Comparison of ENCODE assay signal across 21 mouse cellular contexts in genomic region chr10:93624151-93624550, GRCm38 (mm10). TPM values are rescaled to one million over a fixed set of nuclear protein-coding genes. Genes with fewer than 3 reads are reported as not detected.
DNase-seq lines count a peak whose midpoint lies in the region; ATAC-seq and TF ChIP-seq lines count a peak whose summit lies in the region.
"Had no signal": no experiment of that assay in that cellular context is flagged by ENCODE, and none has a peak within 500 bp of the region (broad histone marks: within the 10 kb centered on the region; RNA-seq: fewer than 3 reads in every experiment).

No protein-coding gene starts in this region.

- H3K9me3 ChIP-seq in lung, embryonic 14.5 days (ENCODE audit: low read depth, low read length), result no peaks in the 10 kb centered on the region
- H3K9me3 ChIP-seq in intestine, postnatal 0 days (ENCODE audit: control insufficient read depth), result no peaks in the 10 kb centered on the region
- no peaks in the 10 kb centered on the region for H3K9me3 ChIP-seq in stomach, embryonic 14.5 days (ENCODE audit: control insufficient read depth, low read depth, low read length)
- H3K9me3 ChIP-seq: embryonic facial prominence, embryonic 13.5 days; forebrain, embryonic 15.5 days; heart, embryonic 10.5 days; hindbrain, embryonic 10.5 days; limb, embryonic 13.5 days; midbrain, embryonic 10.5 days had no signal

- 33% methylated on average over 10 of the region's 10 CpGs for WGBS in lung, embryonic 14.5 days
- WGBS in intestine, postnatal 0 days, result 21% methylated on average over 10 of the region's 10 CpGs
- 48% methylated on average over 10 of the region's 10 CpGs for WGBS in stomach, embryonic 14.5 days

- no peaks in the 10 kb centered on the region for H3K4me1 ChIP-seq in lung, embryonic 14.5 days (ENCODE audit: insufficient read depth)
- H3K4me1 ChIP-seq in intestine, postnatal 0 days (replicated peaks; ENCODE audit: control insufficient read depth, insufficient read depth, low read length), result no peaks in the 10 kb centered on the region
- no peaks in the 10 kb centered on the region for H3K4me1 ChIP-seq in stomach, embryonic 14.5 days (ENCODE audit: control insufficient read depth, insufficient read depth, low read length)
- H3K4me1 ChIP-seq: forebrain, embryonic 15.5 days; heart, embryonic 10.5 days; limb, embryonic 13.5 days had no signal

- no peaks in the 10 kb centered on the region for H3K36me3 ChIP-seq in lung, embryonic 14.5 days (ENCODE audit: insufficient read depth)
- no peaks in the 10 kb centered on the region for H3K36me3 ChIP-seq in intestine, postnatal 0 days (ENCODE audit: control insufficient read depth, insufficient read depth)
- H3K36me3 ChIP-seq in stomach, embryonic 14.5 days (ENCODE audit: control insufficient read depth, insufficient read depth, low read length), result no peaks in the 10 kb centered on the region
- H3K36me3 ChIP-seq: embryonic facial prominence, embryonic 13.5 days; forebrain, embryonic 15.5 days; heart, embryonic 10.5 days; hindbrain, embryonic 10.5 days; limb, embryonic 13.5 days; midbrain, embryonic 10.5 days had no signal

- TF ChIP-seq CTCF in lung, embryonic 14.5 days (IDR thresholded peaks at IDR 0.05; ENCODE audit: low read depth), result no peak
- no peak for TF ChIP-seq CTCF in intestine, postnatal 0 days (IDR thresholded peaks at IDR 0.05; ENCODE audit: low read depth)

- H3K9ac ChIP-seq in lung, embryonic 14.5 days, result no peak overlapping the region
- H3K9ac ChIP-seq in intestine, postnatal 0 days (ENCODE audit: low read depth, low read length), result no peak overlapping the region
- H3K9ac ChIP-seq in stomach, embryonic 14.5 days (replicated peaks; ENCODE audit: low read depth, low read length), result no peak overlapping the region
- H3K9ac ChIP-seq: embryonic facial prominence, embryonic 13.5 days; forebrain, embryonic 15.5 days; limb, embryonic 13.5 days had no signal

- H3K4me3 ChIP-seq in lung, embryonic 14.5 days (ENCODE audit: low read depth, low read length), result no peak overlapping the region
- peak overlapping the region; percentile 17 for H3K4me3 ChIP-seq in intestine, postnatal 0 days (ENCODE audit: low read depth, low read length)
- H3K4me3 ChIP-seq in stomach, embryonic 14.5 days (ENCODE audit: low read depth, low read length), result 0 out of 2 replicates have a peak overlapping the region, but pooled peaks have one; percentile 1
- H3K4me3 ChIP-seq: embryonic facial prominence, embryonic 13.5 days; forebrain, embryonic 15.5 days; heart, embryonic 10.5 days; hindbrain, embryonic 10.5 days; limb, embryonic 13.5 days; midbrain, embryonic 10.5 days had no signal

- H3K27ac ChIP-seq in lung, embryonic 14.5 days (ENCODE audit: low read depth), result no peak overlapping the region
- H3K27ac ChIP-seq in intestine, postnatal 0 days (ENCODE audit: low read depth, low read length), result no peak overlapping the region
- H3K27ac ChIP-seq in stomach, embryonic 14.5 days (ENCODE audit: low read length), result no peak overlapping the region
- H3K27ac ChIP-seq: embryonic facial prominence, embryonic 13.5 days; forebrain, embryonic 15.5 days; heart, embryonic 10.5 days; hindbrain, embryonic 10.5 days; limb, embryonic 13.5 days; macrophage; midbrain, embryonic 10.5 days had no signal

- no peaks in the 10 kb centered on the region for H3K27me3 ChIP-seq in lung, embryonic 14.5 days (ENCODE audit: insufficient read depth, low read length)
- H3K27me3 ChIP-seq in intestine, postnatal 0 days (replicated peaks; ENCODE audit: control insufficient read depth, insufficient read depth, low read length), result no peaks in the 10 kb centered on the region
- no peaks in the 10 kb centered on the region for H3K27me3 ChIP-seq in stomach, embryonic 14.5 days (ENCODE audit: control insufficient read depth, insufficient read depth, low read length)
- H3K27me3 ChIP-seq: embryonic facial prominence, embryonic 13.5 days; forebrain, embryonic 15.5 days; limb, embryonic 13.5 days; Patski had no signal

- no peak for ATAC-seq in lung, embryonic 14.5 days (ENCODE audit: insufficient read depth)
- peak; percentile 72 for ATAC-seq in intestine, postnatal 0 days
- no peak for ATAC-seq in stomach, embryonic 14.5 days (ENCODE audit: insufficient number of reproducible peaks, insufficient read depth, low FRiP score, low read depth)
- ATAC-seq: forebrain, embryonic 15.5 days; Patski had no signal

- DNase-seq in heart, adult 11 months, result peak; percentile 22
- DNase-seq in heart, adult 9 months (ENCODE audit: low spot score in 2 of 2), result no peak
- no peak for DNase-seq in lung, embryonic 14.5 days
- DNase-seq in lung, postnatal 4 days, result no peak
- no peak for DNase-seq in gastrocnemius, postnatal 4 days (ENCODE audit: low spot score in 2 of 2)
- no peak for DNase-seq in c-Kit-positive CD71-positive TER-119-positive erythroid progenitor cells, embryonic 14.5 days (ENCODE audit: low spot score)
- DNase-seq: adrenal gland, adult 8-10 months; cerebellum, postnatal 14 days; gastrocnemius, postnatal 14 days; right cerebral cortex, postnatal 4 days had no signal

- peak overlapping the region; percentile 44 for H3K4me2 ChIP-seq in lung, embryonic 14.5 days
- peak overlapping the region; percentile 59 for H3K4me2 ChIP-seq in intestine, postnatal 0 days (replicated peaks; ENCODE audit: low read depth)
- peak overlapping the region; percentile 31; the same call in 1 of the 2 replicates for H3K4me2 ChIP-seq in stomach, embryonic 14.5 days (replicated peaks; ENCODE audit: low read depth, low read length)
- H3K4me2 ChIP-seq: embryonic facial prominence, embryonic 13.5 days; forebrain, embryonic 15.5 days; limb, embryonic 13.5 days had no signal

RNA-seq across cellular contexts. Expression of gene Ntn4, which starts 16.3 kb away (rescaled TPM):
- polyA plus RNA-seq in lung, embryonic 14.5 days (2014; fragmentation: Nextera tagmentation; extraction: Ambion mirVana), result 0.76 and 0.92 TPM in 2 replicates
- 0.10 and 0.25 TPM in 2 replicates for polyA plus RNA-seq in intestine, postnatal 0 days (2015; fragmentation: Nextera tagmentation; extraction: Ambion mirVana)
- 0.35 and 0.62 TPM in 2 replicates for polyA plus RNA-seq in stomach, embryonic 14.5 days (2014; fragmentation: Nextera tagmentation; extraction: Ambion mirVana)
- total RNA-seq in gastrocnemius, postnatal 4 days (2021), result 10 to 100 TPM; 11.0 to 11.9 TPM
- total RNA-seq: neutrophil, adult 5-6 weeks had no signal

RNA-seq across cellular contexts. Expression of gene Snrpf, which starts 34.6 kb away (rescaled TPM):
- polyA plus RNA-seq in lung, embryonic 14.5 days (2014; fragmentation: Nextera tagmentation; extraction: Ambion mirVana), result 148 and 155 TPM in 2 replicates
- 56.1 and 57.9 TPM in 2 replicates for polyA plus RNA-seq in intestine, postnatal 0 days (2015; fragmentation: Nextera tagmentation; extraction: Ambion mirVana)
- polyA plus RNA-seq in stomach, embryonic 14.5 days (2014; fragmentation: Nextera tagmentation; extraction: Ambion mirVana), result 131 and 146 TPM in 2 replicates
- 10 to 100 TPM; 16.1 to 16.9 TPM for total RNA-seq in gastrocnemius, postnatal 4 days (2021)
